Comparison of ENCODE assay signal across 1 mouse cellular context in genomic region chr1:127868300-127869261, GRCm38 (mm10).
TF ChIP-seq lines count a peak whose summit lies in the region.

TSS of gene Rab3gap1 (plus strand) at chr1:127868773.

TF ChIP-seq in CH12.LX, 34 proteins besides CTCF, POLR2A, EP300 and RAD21 (continued from another document):
- TF ChIP-seq MEF2A (IDR thresholded peaks at IDR 0.05; ENCODE audit: borderline replicate concordance, low read depth, low read length) (no peak), SMC3 (IDR thresholded peaks at IDR 0.05; ENCODE audit: low read depth, low read length) (no peak), NRF1 (IDR thresholded peaks at IDR 0.05; ENCODE audit: low read depth, low read length) (peak; percentile 41; the same call in 1 of the 2 replicates), USF1 (IDR thresholded peaks at IDR 0.05; ENCODE audit: low read depth, low read length) (no peak), HCFC1 (IDR thresholded peaks at IDR 0.05; ENCODE audit: low read depth, low read length) (peak; percentile 78), GABPA (IDR thresholded peaks at IDR 0.05; ENCODE audit: insufficient replicate concordance, low read depth, low read length) (no peak), MYC (IDR thresholded peaks at IDR 0.05; ENCODE audit: low read depth, low read length) (peak; percentile 62; the same call in 1 of the 2 replicates), RCOR1 (conservative IDR thresholded peaks at IDR 0.05; ENCODE audit: low read depth, low read length) (no peak), CHD2 (IDR thresholded peaks at IDR 0.05; ENCODE audit: low read length) (peak; percentile 64), MAZ (IDR thresholded peaks at IDR 0.05; ENCODE audit: low read depth, low read length) (no peak; the same call in 1 of the 2 replicates), CHD1 (IDR thresholded peaks at IDR 0.05; ENCODE audit: low read depth, low read length) (no peak), ZNF384 (IDR thresholded peaks at IDR 0.05; ENCODE audit: low read depth, low read length) (no peak), PAX5 (IDR thresholded peaks at IDR 0.05; ENCODE audit: low read length) (no peak), ZKSCAN1 (IDR thresholded peaks at IDR 0.05; ENCODE audit: borderline replicate concordance, low read depth, low read length) (no peak), TCF12 (IDR thresholded peaks at IDR 0.05; ENCODE audit: low read depth, low read length) (peak; percentile 88), JUN (IDR thresholded peaks at IDR 0.05; ENCODE audit: insufficient read depth, low read depth, low read length) (no peak), SIN3A (IDR thresholded peaks at IDR 0.05; ENCODE audit: low read length) (peak; percentile 94), MAX (IDR thresholded peaks at IDR 0.05; ENCODE audit: low read length) (peak; percentile 43; the same call in 1 of the 2 replicates), ZC3H11A (IDR thresholded peaks at IDR 0.05; ENCODE audit: low read depth, low read length) (no peak), KAT2A (IDR thresholded peaks at IDR 0.05; ENCODE audit: insufficient replicate concordance, low read length) (peak; percentile 77; the same call in 1 of the 2 replicates), NELFE (IDR thresholded peaks at IDR 0.05; ENCODE audit: low read depth, low read length) (peak; percentile 96), ETS1 (conservative IDR thresholded peaks at IDR 0.05; ENCODE audit: low read depth, low read length) (no peak)
